ENCODE assay signal across 21 mouse cellular contexts in genomic region chr4:88189495-88189894, GRCm38 (mm10).
DNase-seq lines count a peak whose midpoint lies in the region; ATAC-seq and TF ChIP-seq lines count a peak whose summit lies in the region.
"Had no signal": no experiment of that assay in that cellular context is flagged by ENCODE, and none has a peak within 500 bp of the region (broad histone marks: within the 10 kb centered on the region; RNA-seq: fewer than 3 reads in every experiment).

No protein-coding gene starts in this region.

- H3K4me2 ChIP-seq in intestine, postnatal 0 days (replicated peaks; ENCODE audit: low read depth): no peak overlapping the region
- no peak overlapping the region for H3K4me2 ChIP-seq in intestine, embryonic 15.5 days (replicated peaks)
- H3K4me2 ChIP-seq: heart, embryonic 12.5 days; hindbrain, embryonic 13.5 days; kidney, embryonic 15.5 days; limb, embryonic 15.5 days; midbrain, embryonic 12.5 days had no signal

- peak; percentile 23 for DNase-seq in thymus, adult 2 months
- DNase-seq in thymus, adult 18-20 months: no peak
- DNase-seq in neural tube, embryonic 10.5 days (ENCODE audit: extremely low spot score, low spot score): no peak
- no peak for DNase-seq in right cerebral cortex, postnatal 4 days
- DNase-seq: B cell, adult 2 months; cerebellum, adult 2 months; cerebellum, postnatal 36 days; gastrocnemius, adult 2 months; heart, postnatal 14 days; lung, adult 2 months had no signal

- H3K4me1 ChIP-seq in intestine, postnatal 0 days (replicated peaks; ENCODE audit: control insufficient read depth, insufficient read depth, low read length): no peaks in the 10 kb centered on the region
- H3K4me1 ChIP-seq in intestine, embryonic 15.5 days (replicated peaks): no peaks in the 10 kb centered on the region
- H3K4me1 ChIP-seq in thymus, adult 2 months (replicated peaks; ENCODE audit: control insufficient read depth, insufficient read depth, low read length): no peaks in the 10 kb centered on the region
- H3K4me1 ChIP-seq: hindbrain, embryonic 13.5 days; kidney, embryonic 15.5 days; limb, embryonic 15.5 days had no signal

- ATAC-seq in intestine, postnatal 0 days: no peak
- ATAC-seq in intestine, embryonic 15.5 days: no peak
- ATAC-seq in megakaryocyte progenitor cell, adult 5-6 weeks (replicated peaks; ENCODE audit: poor library complexity): peak; percentile 39; the same call in 1 of the 2 replicates
- ATAC-seq: activated CD4-positive, CD25-positive, alpha-beta regulatory T cell, adult 4 months had no signal

- H3K9me3 ChIP-seq in intestine, postnatal 0 days (ENCODE audit: control insufficient read depth): no peaks in the 10 kb centered on the region
- no peaks in the 10 kb centered on the region for H3K9me3 ChIP-seq in intestine, embryonic 15.5 days
- H3K9me3 ChIP-seq: heart, embryonic 12.5 days; hindbrain, embryonic 13.5 days; kidney, embryonic 15.5 days; limb, embryonic 15.5 days; midbrain, embryonic 12.5 days had no signal

- no peaks in the 10 kb centered on the region for H3K36me3 ChIP-seq in intestine, postnatal 0 days (ENCODE audit: control insufficient read depth, insufficient read depth)
- no peaks in the 10 kb centered on the region for H3K36me3 ChIP-seq in intestine, embryonic 15.5 days
- H3K36me3 ChIP-seq in thymus, adult 2 months (ENCODE audit: control insufficient read depth, insufficient read depth, low read length): no peaks in the 10 kb centered on the region
- H3K36me3 ChIP-seq: heart, embryonic 12.5 days; hindbrain, embryonic 13.5 days; kidney, embryonic 15.5 days; midbrain, embryonic 12.5 days had no signal

- no peaks in the 10 kb centered on the region for H3K27me3 ChIP-seq in intestine, postnatal 0 days (replicated peaks; ENCODE audit: control insufficient read depth, insufficient read depth, low read length)
- H3K27me3 ChIP-seq in intestine, embryonic 15.5 days (replicated peaks): no peaks in the 10 kb centered on the region
- H3K27me3 ChIP-seq in thymus, adult 2 months (ENCODE audit: control insufficient read depth, insufficient read depth, low read length): no peaks in the 10 kb centered on the region
- H3K27me3 ChIP-seq: heart, embryonic 12.5 days; hindbrain, embryonic 13.5 days; kidney, embryonic 15.5 days; limb, embryonic 15.5 days; midbrain, embryonic 12.5 days had no signal

- TF ChIP-seq CTCF in intestine, postnatal 0 days (IDR thresholded peaks at IDR 0.05; ENCODE audit: low read depth): peak; percentile 37
- no peak for TF ChIP-seq CTCF in thymus, adult 2 months (IDR thresholded peaks at IDR 0.05; ENCODE audit: borderline replicate concordance, control insufficient read depth, extremely low read depth, insufficient read depth, low read length, poor library complexity)

- no peak overlapping the region for H3K4me3 ChIP-seq in intestine, postnatal 0 days (ENCODE audit: low read depth, low read length)
- no peak overlapping the region for H3K4me3 ChIP-seq in intestine, embryonic 15.5 days (replicated peaks)
- no peak overlapping the region for H3K4me3 ChIP-seq in thymus, adult 2 months (ENCODE audit: control insufficient read depth, insufficient read depth, low read length)
- H3K4me3 ChIP-seq: gastrocnemius, adult 2 months; heart, embryonic 12.5 days; hindbrain, embryonic 13.5 days; kidney, embryonic 15.5 days; limb, embryonic 15.5 days; midbrain, embryonic 12.5 days; myocyte had no signal

- WGBS in intestine, postnatal 0 days: 77% methylated on average over 1 of the region's 1 CpGs
- WGBS in intestine, embryonic 15.5 days: 77% methylated on average over 1 of the region's 1 CpGs
- WGBS in thymus, adult 2 months: 100% methylated on average over 1 of the region's 1 CpGs

- H3K27ac ChIP-seq in intestine, postnatal 0 days (ENCODE audit: low read depth, low read length): no peak overlapping the region
- H3K27ac ChIP-seq in intestine, embryonic 15.5 days: no peak overlapping the region
- no peak overlapping the region for H3K27ac ChIP-seq in thymus, adult 2 months (ENCODE audit: control insufficient read depth, insufficient read depth, low read length)
- H3K27ac ChIP-seq: gastrocnemius, adult 2 months; hindbrain, embryonic 13.5 days; kidney, embryonic 15.5 days; limb, embryonic 15.5 days; macrophage; midbrain, embryonic 12.5 days had no signal

- H3K9ac ChIP-seq in intestine, postnatal 0 days (ENCODE audit: low read depth, low read length): no peak overlapping the region
- no peak overlapping the region for H3K9ac ChIP-seq in intestine, embryonic 15.5 days
- H3K9ac ChIP-seq: heart, embryonic 12.5 days; hindbrain, embryonic 13.5 days; kidney, embryonic 15.5 days; limb, embryonic 15.5 days; midbrain, embryonic 12.5 days had no signal

- TF ChIP-seq POLR2A in thymus, adult 2 months (IDR thresholded peaks at IDR 0.05; ENCODE audit: control insufficient read depth, extremely low read depth, insufficient read depth, low read length, poor library complexity): no peak
